In genomic region chr17:69383201-69383940, GRCm38 (mm10) we compare ENCODE assay signal across 8 mouse cellular contexts. TPM values are rescaled to one million over a fixed set of nuclear protein-coding genes. Genes with fewer than 3 reads are reported as not detected.
A peak's percentile ranks its signal among the peaks of the same experiment; 100 is the strongest.
DNase-seq lines count a peak whose midpoint lies in the region; ATAC-seq lines count a peak whose summit lies in the region.

No protein-coding gene starts in this region.

- peaks cover 17% of the 10 kb centered on the region for H3K36me3 ChIP-seq in embryonic facial prominence, embryonic 15.5 days
- H3K36me3 ChIP-seq in heart, embryonic 10.5 days: peaks cover 22% of the 10 kb centered on the region
- H3K36me3 ChIP-seq in kidney, embryonic 15.5 days: peaks cover 25% of the 10 kb centered on the region
- H3K36me3 ChIP-seq in limb, embryonic 15.5 days: peaks cover 17% of the 10 kb centered on the region
- H3K36me3 ChIP-seq in midbrain, embryonic 16.5 days (ENCODE audit: control insufficient read depth, insufficient read depth, low read length): peaks cover 11% of the 10 kb centered on the region

- H3K4me2 ChIP-seq in embryonic facial prominence, embryonic 15.5 days (replicated peaks): peak overlapping the region; percentile 68
- peak overlapping the region; percentile 81 for H3K4me2 ChIP-seq in kidney, embryonic 15.5 days
- peak overlapping the region; percentile 67 for H3K4me2 ChIP-seq in limb, embryonic 15.5 days
- H3K4me2 ChIP-seq in midbrain, embryonic 16.5 days (ENCODE audit: low read length): peak overlapping the region; percentile 99

- peaks cover 19% of the 10 kb centered on the region for H3K4me1 ChIP-seq in embryonic facial prominence, embryonic 15.5 days
- peaks cover 8% of the 10 kb centered on the region for H3K4me1 ChIP-seq in heart, embryonic 10.5 days
- H3K4me1 ChIP-seq in kidney, embryonic 15.5 days: peaks cover 16% of the 10 kb centered on the region
- peaks cover 14% of the 10 kb centered on the region for H3K4me1 ChIP-seq in limb, embryonic 15.5 days
- H3K4me1 ChIP-seq in midbrain, embryonic 16.5 days (ENCODE audit: control insufficient read depth, insufficient read depth, low read length): peaks cover 17% of the 10 kb centered on the region

- peak overlapping the region; percentile 85 for H3K9ac ChIP-seq in embryonic facial prominence, embryonic 15.5 days
- H3K9ac ChIP-seq in kidney, embryonic 15.5 days: peak overlapping the region; percentile 88
- peak overlapping the region; percentile 85 for H3K9ac ChIP-seq in limb, embryonic 15.5 days
- peak overlapping the region; percentile 92 for H3K9ac ChIP-seq in midbrain, embryonic 16.5 days (ENCODE audit: low read depth, low read length)

- DNase-seq in B cell, adult 2 months: peak; percentile 78 to 82
- DNase-seq in brain, adult 2 months (ENCODE audit: low read depth, low spot score): peak; percentile 87
- DNase-seq in heart, embryonic 10.5 days (ENCODE audit: low spot score): peak; percentile 83
- DNase-seq in spleen, postnatal 10 days (ENCODE audit: low spot score in 2 of 2): peak; percentile 80 to 84

- ATAC-seq in embryonic facial prominence, embryonic 15.5 days (ENCODE audit: insufficient number of reproducible peaks, low FRiP score, low TSS enrichment, low read depth): peak; percentile 76
- ATAC-seq in kidney, embryonic 15.5 days (replicated peaks; ENCODE audit: low FRiP score): peak; percentile 81
- ATAC-seq in limb, embryonic 15.5 days (ENCODE audit: insufficient number of reproducible peaks, low FRiP score, low TSS enrichment, low read depth): peak; percentile 66
- ATAC-seq in midbrain, embryonic 16.5 days: peak; percentile 71

- peak overlapping the region; percentile 79 for H3K4me3 ChIP-seq in embryonic facial prominence, embryonic 15.5 days (replicated peaks)
- peak overlapping the region; percentile 94 for H3K4me3 ChIP-seq in heart, embryonic 10.5 days
- peak overlapping the region; percentile 65 for H3K4me3 ChIP-seq in kidney, embryonic 15.5 days (replicated peaks)
- peak overlapping the region; percentile 76 for H3K4me3 ChIP-seq in limb, embryonic 15.5 days
- H3K4me3 ChIP-seq in midbrain, embryonic 16.5 days (ENCODE audit: low read depth, low read length): peak overlapping the region; percentile 90

- H3K27me3 ChIP-seq in embryonic facial prominence, embryonic 15.5 days: no peaks in the 10 kb centered on the region
- no peaks in the 10 kb centered on the region for H3K27me3 ChIP-seq in heart, embryonic 10.5 days (ENCODE audit: insufficient read depth, poor library complexity, severe bottlenecking)
- H3K27me3 ChIP-seq in kidney, embryonic 15.5 days: no peaks in the 10 kb centered on the region
- H3K27me3 ChIP-seq in limb, embryonic 15.5 days: no peaks in the 10 kb centered on the region
- no peaks in the 10 kb centered on the region for H3K27me3 ChIP-seq in midbrain, embryonic 16.5 days (ENCODE audit: control insufficient read depth, insufficient read depth, low read depth, low read length)

- WGBS in embryonic facial prominence, embryonic 15.5 days: under 1% methylated on average over 79 of the region's 128 CpGs
- WGBS in heart, embryonic 10.5 days: 2% methylated on average over 126 of the region's 128 CpGs
- 1% methylated on average over 77 of the region's 128 CpGs for WGBS in kidney, embryonic 15.5 days
- WGBS in limb, embryonic 15.5 days: 1% methylated on average over 75 of the region's 128 CpGs
- WGBS in midbrain, embryonic 16.5 days: 1% methylated on average over 41 of the region's 128 CpGs

- peak overlapping the region; percentile 100 for H3K27ac ChIP-seq in embryonic facial prominence, embryonic 15.5 days (replicated peaks)
- peak overlapping the region; percentile 100 for H3K27ac ChIP-seq in heart, embryonic 10.5 days
- H3K27ac ChIP-seq in kidney, embryonic 15.5 days: peak overlapping the region; percentile 100
- peak overlapping the region; percentile 100 for H3K27ac ChIP-seq in limb, embryonic 15.5 days
- H3K27ac ChIP-seq in midbrain, embryonic 16.5 days (ENCODE audit: low read length): peak overlapping the region; percentile 100

- no peaks in the 10 kb centered on the region for H3K9me3 ChIP-seq in embryonic facial prominence, embryonic 15.5 days (replicated peaks)
- H3K9me3 ChIP-seq in heart, embryonic 10.5 days: no peaks in the 10 kb centered on the region
- no peaks in the 10 kb centered on the region for H3K9me3 ChIP-seq in kidney, embryonic 15.5 days (replicated peaks)
- no peaks in the 10 kb centered on the region for H3K9me3 ChIP-seq in limb, embryonic 15.5 days
- H3K9me3 ChIP-seq in midbrain, embryonic 16.5 days (replicated peaks; ENCODE audit: control insufficient read depth, low read length, poor library complexity, severe bottlenecking): no peaks in the 10 kb centered on the region

RNA-seq across cellular contexts. Expression of gene Zbtb14, which starts 0.5 kb away (rescaled TPM):
- 20.0 and 21.0 TPM in 2 replicates for polyA plus RNA-seq in embryonic facial prominence, embryonic 15.5 days (2015; fragmentation: Nextera tagmentation; extraction: Ambion mirVana)
- polyA plus RNA-seq in heart, embryonic 10.5 days (2016; fragmentation: Nextera tagmentation; extraction: Ambion mirVana): 16.9 and 17.7 TPM in 2 replicates
- polyA plus RNA-seq in kidney, embryonic 15.5 days (2015; fragmentation: Nextera tagmentation; extraction: Ambion mirVana): 24.0 and 26.0 TPM in 2 replicates
- 17.8 and 19.8 TPM in 2 replicates for polyA plus RNA-seq in limb, embryonic 15.5 days (2015; fragmentation: Nextera tagmentation; extraction: Ambion mirVana)
- polyA plus RNA-seq in midbrain, embryonic 16.5 days (2015; fragmentation: Nextera tagmentation; extraction: Ambion mirVana): 32.2 and 34.9 TPM in 2 replicates

RNA-seq across cellular contexts. Expression of gene Akain1, which starts 55.8 kb away (rescaled TPM):
- polyA plus RNA-seq in embryonic facial prominence, embryonic 15.5 days (2015; fragmentation: Nextera tagmentation; extraction: Ambion mirVana): not detected in 2 replicates
- 0.11 TPM in 1 of 2 replicates, not detected in the other for polyA plus RNA-seq in heart, embryonic 10.5 days (2016; fragmentation: Nextera tagmentation; extraction: Ambion mirVana)
- not detected in 2 replicates for polyA plus RNA-seq in kidney, embryonic 15.5 days (2015; fragmentation: Nextera tagmentation; extraction: Ambion mirVana)
- polyA plus RNA-seq in limb, embryonic 15.5 days (2015; fragmentation: Nextera tagmentation; extraction: Ambion mirVana): not detected in 2 replicates
- 0.40 and 0.75 TPM in 2 replicates for polyA plus RNA-seq in midbrain, embryonic 16.5 days (2015; fragmentation: Nextera tagmentation; extraction: Ambion mirVana)

Comparison
In these comparisons a context has a peak if more than half of its experiments do, and no peak if none do; other contexts are left out.
1. Peak in every context shown above with its lines: DNase-seq, ATAC-seq, H3K4me3 ChIP-seq and H3K27ac ChIP-seq.